Mouse (Mus musculus): Measurements from ENCODE around the gene Tmed1.

- TF ChIP-seq POLR2A (IDR thresholded peaks at IDR 0.05; ENCODE audit: low read depth, low read length) (no peak), CTCF (IDR thresholded peaks at IDR 0.05; ENCODE audit: borderline replicate concordance, insufficient read depth, low read length) (no peak)
Observed at GRCm38 (mm10) chr9:21472913-21473312, 37.1 kb downstream of the Tmed1 start.

All from embryonic fibroblast, embryonic 13.5 days (primary cell).